Mouse (Mus musculus): ENCODE results near the gene Med15. TPM values are rescaled to one million over a fixed set of nuclear protein-coding genes. Genes with fewer than 3 reads are reported as not detected.
A peak's percentile ranks its signal among the peaks of the same experiment; 100 is the strongest.
"Not testable (repeated sequence)": the region's sequence is repeated elsewhere in the genome, so short reads cannot be mapped to it uniquely, and the experiment has no call there.

Gene Med15
- total RNA-seq, 4 experiments from 2014 or later, result 72.6 to 84.6 (median 78.3) TPM

GRCm38 (mm10) chr16:17619198-17620105, 113.2 kb downstream of the Med15 start, which contains the start of gene Smpd4:
Gene Smpd4, plus strand, starts transcription at chr16:17619354.
- peak; percentile 69 to 88 for DNase-seq (ENCODE audit: low spot score in 2 of 2)

- DNase-seq (ENCODE audit: low spot score in 2 of 2), result peak in 1 of 2 experiments; percentile 43
Observed at GRCm38 (mm10) chr16:17617922-17618565, 114.6 kb downstream of the Med15 start.

GRCm38 (mm10) chr16:17616212-17616611, 116.5 kb downstream of the Med15 start:
- no peak for DNase-seq (ENCODE audit: low spot score in 2 of 2)

GRCm38 (mm10) chr16:17614740-17615139, 118.0 kb downstream of the Med15 start:
- DNase-seq (ENCODE audit: low spot score in 2 of 2), result not testable (repeated sequence)

- peak; percentile 18 to 46 for DNase-seq (ENCODE audit: low spot score in 2 of 2)
Observed at GRCm38 (mm10) chr16:17611383-17611782, 121.3 kb downstream of the Med15 start.

- DNase-seq (ENCODE audit: low spot score in 2 of 2), result no peak
Observed at GRCm38 (mm10) chr16:17605684-17606083, 127.0 kb downstream of the Med15 start.

- DNase-seq (ENCODE audit: low spot score in 2 of 2), result no peak
Observed at GRCm38 (mm10) chr16:17604941-17605340, 127.8 kb downstream of the Med15 start.

Other genes starting within 250 kb of the Med15 start
- 100 to 1,000 TPM in 2 of 4 experiments, 10 to 100 TPM in 2; 92.5 to 137 (median 109) TPM for gene Aifm3, start 243.3 kb downstream of the Med15 start, total RNA-seq (2022)
- 100 to 1,000 TPM; 194 to 222 (median 203) TPM for gene Lztr1, start 224.2 kb downstream of the Med15 start, total RNA-seq (2022)
- gene Thap7, start 201.8 kb downstream of the Med15 start, total RNA-seq (2022), result 10 to 100 TPM; 42.9 to 47.0 (median 45.1) TPM
- gene Lrrc74b, start 171.6 kb downstream of the Med15 start, total RNA-seq (2022), result 1 to 10 TPM in 3 of 4 experiments, under 1 TPM in 1; 0.91 to 1.6 (median 1.4) TPM
- gene P2rx6, start 171.0 kb downstream of the Med15 start, total RNA-seq (2022), result 1 to 10 TPM; 1.2 to 1.9 (median 1.6) TPM
- gene Slc7a4, start 149.7 kb downstream of the Med15 start, total RNA-seq (2022), result 100 to 1,000 TPM in 2 of 4 experiments, 10 to 100 TPM in 2; 80.6 to 117 (median 97.4) TPM
- 10 to 100 TPM; 51.8 to 70.7 (median 60.0) TPM for gene Smpd4, start 113.5 kb downstream of the Med15 start, total RNA-seq (2022)
- 10 to 100 TPM; 29.8 to 42.6 (median 41.3) TPM for gene Ccdc74a, start 86.4 kb downstream of the Med15 start, total RNA-seq (2022)
- 100 to 1,000 TPM in 2 of 4 experiments, 10 to 100 TPM in 2; 95.8 to 105 (median 101) TPM for gene Klhl22, start 26.7 kb upstream of the Med15 start, total RNA-seq (2022)
- 1 to 10 TPM; 1.9 to 4.7 (median 3.0) TPM for gene Scarf2, start 64.4 kb upstream of the Med15 start, total RNA-seq (2022)
- gene B830017H08Rik, start 100.2 kb upstream of the Med15 start, total RNA-seq (2022), result 1 to 10 TPM; 2.7 to 3.9 (median 3.4) TPM
- gene Car15, start 105.5 kb upstream of the Med15 start, total RNA-seq (2022), result 10 to 100 TPM in 3 of 4 experiments, 1 to 10 TPM in 1; 9.4 to 15.9 (median 12.6) TPM
- 1 to 10 TPM in 3 of 4 experiments, under 1 TPM in 1; 0.73 to 2.6 (median 1.6) TPM for gene Gm20518, start 158.8 kb upstream of the Med15 start, total RNA-seq (2022)
- under 1 TPM in 1 of 4 experiments, not detected in 3; 0.16 TPM for gene Tssk1, start 161.3 kb upstream of the Med15 start, total RNA-seq (2022)
- gene Dgcr2, start 165.7 kb upstream of the Med15 start, total RNA-seq (2022), result 100 to 1,000 TPM in 3 of 4 experiments, 10 to 100 TPM in 1; 97.2 to 106 (median 103) TPM
- gene Tssk2, start 165.7 kb upstream of the Med15 start, total RNA-seq (2022), result not detected
- gene Ess2, start 178.5 kb upstream of the Med15 start, total RNA-seq (2022), result 10 to 100 TPM; 28.5 to 33.3 (median 30.7) TPM
- gene Gsc2, start 182.2 kb upstream of the Med15 start, total RNA-seq (2022), result not detected
- 10 to 100 TPM; 37.8 to 57.7 (median 47.1) TPM for gene Slc25a1, start 195.3 kb upstream of the Med15 start, total RNA-seq (2022)
- gene Vpreb2, start 247.5 kb upstream of the Med15 start, total RNA-seq (2022), result not detected

Data from layer of hippocampus, adult 8-10 months (tissue).